Mouse (Mus musculus) embryo, embryonic 9.5 days (tissue): ENCODE data around the gene Olfr63.
"Not testable (repeated sequence)": the region's sequence is repeated elsewhere in the genome, so short reads cannot be mapped to it uniquely, and the experiment has no call there.

ENCODE experiments used
- DNase-seq: peaks from one replicate; pipeline ENCODE4 v3.0.0-alpha.2; 2017; ENCODE audit errors: extremely low spot score

Olfr63 gene

DNA sequence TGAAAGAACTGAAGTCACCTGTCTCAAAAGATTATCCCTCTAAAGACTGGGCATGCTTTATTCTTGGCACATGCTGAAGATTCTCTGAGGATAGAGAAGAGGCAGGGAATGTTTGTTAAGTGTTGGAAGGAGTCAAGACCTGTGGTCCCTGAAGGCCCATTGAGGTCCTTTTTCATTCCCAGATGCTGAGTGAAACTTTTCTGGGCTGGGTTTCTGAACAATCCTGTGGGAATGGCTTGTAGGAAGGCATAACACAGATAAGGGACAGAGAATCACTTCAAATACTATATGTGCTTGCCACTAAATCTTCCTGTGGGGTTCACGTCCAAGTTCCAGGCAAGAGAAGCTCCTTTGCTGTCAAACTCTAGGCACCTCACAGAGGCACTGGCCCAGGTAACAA lies at the start of gene Olfr63:
TSS of gene Olfr63 (plus strand) at position 301 of the 400 bp plus-strand sequence.
- DNase-seq = no peak

DNA sequence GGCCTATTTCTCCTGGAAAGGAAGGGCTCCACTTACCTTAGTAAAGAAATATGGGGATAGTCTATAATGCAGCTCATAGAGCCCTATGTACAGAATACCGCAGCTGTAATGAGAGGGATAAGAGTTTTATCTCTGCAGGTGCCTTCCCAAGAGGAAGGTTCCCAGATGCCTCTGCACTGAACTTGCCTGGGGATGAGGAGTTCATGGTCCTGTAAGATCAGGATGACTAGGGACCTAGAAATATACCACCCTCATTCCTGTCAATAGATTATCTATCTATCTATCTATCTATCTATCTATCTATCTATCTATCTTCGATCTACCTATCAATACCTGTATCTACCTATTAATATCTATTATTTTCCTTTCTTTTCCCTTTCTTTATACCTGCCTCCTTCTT lies 42.9 kb upstream of the Olfr63 start, which contains the start of gene Olfr1564:
TSS of gene Olfr1564 (minus strand) at position 101 of the 400 bp plus-strand sequence.
- no peak for DNase-seq

DNA sequence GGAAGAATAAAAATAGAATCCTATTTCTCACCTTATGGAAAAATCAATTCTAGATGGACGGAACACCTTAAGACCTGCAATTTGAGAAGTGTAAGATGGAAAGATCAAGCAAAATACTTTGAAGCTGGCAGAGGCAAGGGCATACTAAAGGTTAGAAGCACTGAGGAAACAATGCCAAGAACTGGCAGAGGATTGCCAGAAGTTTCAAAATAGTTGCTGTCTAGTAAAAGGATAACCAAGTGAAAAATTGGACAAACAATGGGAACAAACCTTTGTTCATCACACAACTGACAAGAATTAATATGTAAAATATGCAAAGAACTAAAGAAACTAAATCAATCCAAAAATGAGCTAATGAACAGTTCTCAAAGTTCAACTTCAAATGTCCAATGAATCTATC lies 27.8 kb upstream of the Olfr63 start:
- not testable (repeated sequence) for DNase-seq

DNA sequence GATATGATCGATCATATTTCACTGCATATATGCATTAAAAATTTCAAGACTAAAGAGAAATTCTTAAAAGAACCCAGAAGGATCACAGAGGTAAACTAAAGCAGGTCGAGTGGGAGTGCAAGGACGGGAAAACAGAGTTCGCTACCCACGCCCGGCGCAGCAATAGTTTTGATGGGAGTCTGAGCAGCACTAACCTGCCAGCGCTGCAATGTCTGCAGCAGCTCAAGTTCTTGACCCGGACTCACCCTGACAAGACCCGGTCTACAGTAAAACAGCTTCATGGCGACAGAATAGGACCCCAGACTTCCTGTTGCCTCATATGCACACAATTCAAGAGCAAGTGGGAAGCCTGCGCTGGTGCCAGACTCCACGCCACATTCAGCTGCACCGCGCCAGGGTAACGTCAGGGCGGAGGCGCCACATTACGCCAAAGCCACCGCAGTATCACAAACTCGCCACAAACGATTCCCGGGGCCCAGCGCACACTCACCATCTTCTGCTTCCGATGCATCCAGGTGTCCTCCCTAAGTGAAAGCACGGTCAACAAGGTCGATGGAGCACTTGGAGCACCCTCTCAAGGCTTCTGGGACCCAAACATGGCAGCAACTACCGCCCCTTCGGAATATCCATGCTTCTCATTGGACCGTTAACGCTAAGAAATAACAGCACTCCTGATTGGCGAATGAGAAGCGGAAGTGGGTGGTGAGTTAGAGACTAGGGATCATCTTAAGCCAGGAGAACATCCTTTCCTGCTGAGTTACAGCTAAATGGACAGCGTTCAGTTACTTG lies 9.8 kb upstream of the Olfr63 start, which contains the start of gene Zfp955a:
TSS of gene Zfp955a (minus strand) at position 616 of the 789 bp plus-strand sequence.
- not testable (repeated sequence) for DNase-seq

DNA sequence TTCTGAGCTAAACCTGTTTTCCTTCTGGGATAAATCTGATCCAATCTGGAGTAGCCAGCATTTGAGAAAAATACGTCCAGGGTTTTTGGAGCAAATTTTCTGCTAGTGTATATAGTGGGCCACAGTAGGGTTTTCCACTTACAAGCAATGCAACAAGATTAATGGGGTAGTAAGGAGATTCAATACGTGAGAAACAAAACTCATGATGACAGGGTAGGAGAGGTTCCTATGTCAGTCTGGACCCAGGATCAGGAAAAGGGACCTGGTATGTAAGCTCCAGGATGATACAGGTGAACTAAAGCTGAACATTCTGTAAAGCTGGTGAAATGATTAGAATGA lies 9.2 kb upstream of the Olfr63 start:
- not testable (repeated sequence) for DNase-seq

DNA sequence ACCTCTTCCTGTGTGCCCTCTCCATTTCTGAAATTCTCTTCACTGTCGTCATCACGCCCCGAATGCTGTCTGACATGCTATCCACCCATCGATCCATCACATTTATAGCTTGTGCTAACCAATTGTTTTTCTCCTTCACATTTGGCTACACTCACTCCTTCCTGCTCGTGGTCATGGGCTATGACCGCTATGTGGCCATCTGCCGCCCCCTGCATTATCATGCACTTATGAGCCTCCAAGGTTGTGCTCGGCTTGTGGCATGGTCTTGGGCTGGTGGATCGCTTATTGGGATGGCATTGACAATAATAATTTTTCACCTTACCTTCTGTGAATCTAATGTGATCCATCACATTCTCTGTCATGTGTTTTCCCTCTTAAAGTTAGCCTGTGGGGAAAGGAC lies 4.4 kb downstream of the Olfr63 start:
- DNase-seq = no peak

DNA sequence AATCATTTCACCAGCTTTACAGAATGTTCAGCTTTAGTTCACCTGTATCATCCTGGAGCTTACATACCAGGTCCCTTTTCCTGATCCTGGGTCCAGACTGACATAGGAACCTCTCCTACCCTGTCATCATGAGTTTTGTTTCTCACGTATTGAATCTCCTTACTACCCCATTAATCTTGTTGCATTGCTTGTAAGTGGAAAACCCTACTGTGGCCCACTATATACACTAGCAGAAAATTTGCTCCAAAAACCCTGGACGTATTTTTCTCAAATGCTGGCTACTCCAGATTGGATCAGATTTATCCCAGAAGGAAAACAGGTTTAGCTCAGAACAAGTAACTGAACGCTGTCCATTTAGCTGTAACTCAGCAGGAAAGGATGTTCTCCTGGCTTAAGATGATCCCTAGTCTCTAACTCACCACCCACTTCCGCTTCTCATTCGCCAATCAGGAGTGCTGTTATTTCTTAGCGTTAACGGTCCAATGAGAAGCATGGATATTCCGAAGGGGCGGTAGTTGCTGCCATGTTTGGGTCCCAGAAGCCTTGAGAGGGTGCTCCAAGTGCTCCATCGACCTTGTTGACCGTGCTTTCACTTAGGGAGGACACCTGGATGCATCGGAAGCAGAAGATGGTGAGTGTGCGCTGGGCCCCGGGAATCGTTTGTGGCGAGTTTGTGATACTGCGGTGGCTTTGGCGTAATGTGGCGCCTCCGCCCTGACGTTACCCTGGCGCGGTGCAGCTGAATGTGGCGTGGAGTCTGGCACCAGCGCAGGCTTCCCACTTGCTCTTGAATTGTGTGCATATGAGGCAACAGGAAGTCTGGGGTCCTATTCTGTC lies 24.8 kb downstream of the Olfr63 start, which contains the start of gene Zfp955b:
TSS of gene Zfp955b (plus strand) at position 506 of the 837 bp plus-strand sequence.
- not testable (repeated sequence) for DNase-seq

DNA sequence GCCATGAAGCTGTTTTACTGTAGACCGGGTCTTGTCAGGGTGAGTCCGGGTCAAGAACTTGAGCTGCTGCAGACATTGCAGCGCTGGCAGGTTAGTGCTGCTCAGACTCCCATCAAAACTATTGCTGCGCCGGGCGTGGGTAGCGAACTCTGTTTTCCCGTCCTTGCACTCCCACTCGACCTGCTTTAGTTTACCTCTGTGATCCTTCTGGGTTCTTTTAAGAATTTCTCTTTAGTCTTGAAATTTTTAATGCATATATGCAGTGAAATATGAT lies 25.3 kb downstream of the Olfr63 start:
- not testable (repeated sequence) for DNase-seq
